Mouse (Mus musculus): Measurements from ENCODE around the gene Zbtb7a. TPM values are rescaled to one million over a fixed set of nuclear protein-coding genes. Genes with fewer than 3 reads are reported as not detected.

Zbtb7a gene
- polyA plus RNA-seq, 1 experiment from 2014 or later, result 25.0 TPM

DNA sequence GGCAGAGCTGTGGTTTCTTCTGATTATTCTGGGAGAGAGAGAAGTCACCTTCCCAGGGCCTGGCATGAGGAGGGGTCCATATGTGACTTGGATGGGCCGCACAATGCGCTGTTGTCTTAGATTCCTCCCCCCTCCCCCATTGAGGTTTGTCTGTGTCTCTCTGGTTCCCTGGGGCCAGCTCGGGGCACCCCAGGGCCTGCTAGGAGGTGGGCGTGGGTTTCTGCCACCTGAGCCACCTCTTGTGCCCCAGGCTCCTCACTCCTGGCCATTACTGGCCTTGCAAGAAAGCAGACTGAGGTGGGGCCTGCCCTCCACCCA lies 4.5 kb downstream of the Zbtb7a start:
- H3K36me3 ChIP-seq (ENCODE audit: insufficient read depth), result peaks cover 21% of the 10 kb centered on the region
- H3K9me3 ChIP-seq (ENCODE audit: low read depth, low read length), result no peaks in the 10 kb centered on the region
- peaks cover 16% of the 10 kb centered on the region for H3K27me3 ChIP-seq (ENCODE audit: insufficient read depth, low read length)
- ATAC-seq (ENCODE audit: insufficient read depth) (no peak), DNase-seq (no peak)
- H3K9ac ChIP-seq, result peak overlapping the region; percentile 46; the same call in 1 of the 2 replicates
- 73% methylated on average over 4 of the region's 4 CpGs for WGBS
- H3K4me1 ChIP-seq (ENCODE audit: insufficient read depth), result peaks cover 26% of the 10 kb centered on the region
- peak overlapping the region; percentile 85; the same call in 1 of the 2 replicates for H3K4me3 ChIP-seq (ENCODE audit: low read depth, low read length)
- TF ChIP-seq CTCF (IDR thresholded peaks at IDR 0.05; ENCODE audit: low read depth), result no peak
- no peak overlapping the region for H3K27ac ChIP-seq (ENCODE audit: low read depth)
- peak overlapping the region; percentile 94 for H3K4me2 ChIP-seq

- Histone ChIP-seq H3K27ac (ENCODE audit: low read depth) (peak overlapping the region; percentile 36; the same call in 1 of the 2 replicates), H3K4me1 (ENCODE audit: insufficient read depth) (peaks cover 26% of the 10 kb centered on the region), H3K4me3 (ENCODE audit: low read depth, low read length) (peak overlapping the region; percentile 21), H3K36me3 (ENCODE audit: insufficient read depth) (peaks cover 26% of the 10 kb centered on the region), H3K27me3 (ENCODE audit: insufficient read depth, low read length) (peaks cover 11% of the 10 kb centered on the region), H3K9me3 (ENCODE audit: low read depth, low read length) (no peaks in the 10 kb centered on the region), H3K9ac (peak overlapping the region; percentile 46), H3K4me2 (peak overlapping the region; percentile 94)
- ATAC-seq (ENCODE audit: insufficient read depth) (no peak), DNase-seq (no peak)
- WGBS, result 47% methylated on average over 8 of the region's 8 CpGs
- no peak for TF ChIP-seq CTCF (IDR thresholded peaks at IDR 0.05; ENCODE audit: low read depth)
Measured at GRCm38 (mm10) chr10:81140005-81140404, 5.0 kb downstream of the Zbtb7a start.

- peaks cover 35% of the 10 kb centered on the region for H3K36me3 ChIP-seq (ENCODE audit: insufficient read depth)
- 42% methylated on average over 10 of the region's 10 CpGs for WGBS
- H3K27ac ChIP-seq (ENCODE audit: low read depth), result peak overlapping the region; percentile 36; the same call in 1 of the 2 replicates
- no peak for TF ChIP-seq CTCF (IDR thresholded peaks at IDR 0.05; ENCODE audit: low read depth)
- H3K27me3 ChIP-seq (ENCODE audit: insufficient read depth, low read length), result peaks cover 2% of the 10 kb centered on the region; the same call in 1 of the 2 replicates
- no peaks in the 10 kb centered on the region for H3K9me3 ChIP-seq (ENCODE audit: low read depth, low read length)
- peak overlapping the region; percentile 94 for H3K4me2 ChIP-seq
- peak overlapping the region; percentile 46 for H3K9ac ChIP-seq
- peak overlapping the region; percentile 21 for H3K4me3 ChIP-seq (ENCODE audit: low read depth, low read length)
- ATAC-seq (ENCODE audit: insufficient read depth), result no peak
- peak; percentile 40 for DNase-seq
- peaks cover 26% of the 10 kb centered on the region for H3K4me1 ChIP-seq (ENCODE audit: insufficient read depth)
Measured at GRCm38 (mm10) chr10:81140717-81141454, 5.9 kb downstream of the Zbtb7a start.

DNA sequence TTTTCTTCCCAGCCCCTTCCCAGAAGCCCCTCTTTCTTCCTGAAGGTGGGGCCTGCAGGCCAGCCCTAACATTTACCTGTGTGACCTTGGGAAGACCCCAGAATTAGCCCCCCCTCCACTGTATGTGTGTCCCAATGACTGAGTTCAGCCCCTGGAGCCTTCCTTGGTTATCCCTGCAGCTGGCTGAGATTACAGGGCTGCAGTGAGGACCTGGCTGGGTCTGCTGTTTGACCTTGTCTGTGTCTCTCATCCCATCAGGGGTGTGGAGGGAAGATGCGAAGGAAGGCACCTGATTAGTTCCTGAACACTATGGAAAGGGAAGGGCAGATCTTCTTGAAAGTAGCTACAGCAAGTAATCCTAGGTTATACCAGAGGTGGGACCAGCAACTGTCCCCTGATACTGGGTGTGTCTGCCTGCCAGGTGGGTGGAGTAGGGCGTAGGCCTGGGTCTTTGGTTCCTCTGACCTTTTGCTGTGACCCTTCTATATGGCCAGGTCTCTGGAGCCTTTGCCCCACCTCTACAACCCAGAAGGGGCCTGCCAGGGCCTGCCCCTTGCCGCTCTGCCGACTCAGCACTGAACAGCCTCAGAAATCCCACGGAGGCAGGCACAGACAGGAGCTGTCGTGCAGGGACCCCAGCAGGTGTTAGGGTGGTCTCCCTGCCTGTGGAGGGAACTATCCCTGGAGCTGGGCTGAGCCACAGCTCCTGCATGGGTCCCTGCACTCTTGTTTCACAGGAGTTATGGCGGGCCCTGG lies 6.6 kb downstream of the Zbtb7a start:
- no peak for ATAC-seq (ENCODE audit: insufficient read depth)
- Histone ChIP-seq H3K4me2 (0 out of 2 replicates have a peak overlapping the region, but pooled peaks have one; percentile 94), H3K4me3 (ENCODE audit: low read depth, low read length) (no peak overlapping the region), H3K36me3 (ENCODE audit: insufficient read depth) (peaks cover 42% of the 10 kb centered on the region), H3K27me3 (ENCODE audit: insufficient read depth, low read length) (no peaks in the 10 kb centered on the region), H3K9ac (peak overlapping the region; percentile 27; the same call in 1 of the 2 replicates), H3K9me3 (ENCODE audit: low read depth, low read length) (no peaks in the 10 kb centered on the region), H3K27ac (ENCODE audit: low read depth) (no peak overlapping the region; the same call in 1 of the 2 replicates), H3K4me1 (ENCODE audit: insufficient read depth) (peaks cover 26% of the 10 kb centered on the region)
- WGBS, result 79% methylated on average over 7 of the region's 7 CpGs
- no peak for TF ChIP-seq CTCF (IDR thresholded peaks at IDR 0.05; ENCODE audit: low read depth)
- no peak for DNase-seq

GRCm38 (mm10) chr10:81142551-81142981 lies 7.5 kb downstream of the Zbtb7a start:
- no peak for TF ChIP-seq CTCF (IDR thresholded peaks at IDR 0.05; ENCODE audit: low read depth)
- no peak overlapping the region for H3K4me3 ChIP-seq (ENCODE audit: low read depth, low read length)
- H3K9ac ChIP-seq, result no peak overlapping the region
- no peaks in the 10 kb centered on the region for H3K27me3 ChIP-seq (ENCODE audit: insufficient read depth, low read length)
- no peaks in the 10 kb centered on the region for H3K9me3 ChIP-seq (ENCODE audit: low read depth, low read length)
- no peak for DNase-seq
- no peak for ATAC-seq (ENCODE audit: insufficient read depth)
- WGBS, result 76% methylated on average over 5 of the region's 5 CpGs
- H3K27ac ChIP-seq (ENCODE audit: low read depth), result no peak overlapping the region
- H3K4me2 ChIP-seq, result no peak overlapping the region
- peaks cover 52% of the 10 kb centered on the region for H3K36me3 ChIP-seq (ENCODE audit: insufficient read depth)
- H3K4me1 ChIP-seq (ENCODE audit: insufficient read depth), result peaks cover 26% of the 10 kb centered on the region

DNA sequence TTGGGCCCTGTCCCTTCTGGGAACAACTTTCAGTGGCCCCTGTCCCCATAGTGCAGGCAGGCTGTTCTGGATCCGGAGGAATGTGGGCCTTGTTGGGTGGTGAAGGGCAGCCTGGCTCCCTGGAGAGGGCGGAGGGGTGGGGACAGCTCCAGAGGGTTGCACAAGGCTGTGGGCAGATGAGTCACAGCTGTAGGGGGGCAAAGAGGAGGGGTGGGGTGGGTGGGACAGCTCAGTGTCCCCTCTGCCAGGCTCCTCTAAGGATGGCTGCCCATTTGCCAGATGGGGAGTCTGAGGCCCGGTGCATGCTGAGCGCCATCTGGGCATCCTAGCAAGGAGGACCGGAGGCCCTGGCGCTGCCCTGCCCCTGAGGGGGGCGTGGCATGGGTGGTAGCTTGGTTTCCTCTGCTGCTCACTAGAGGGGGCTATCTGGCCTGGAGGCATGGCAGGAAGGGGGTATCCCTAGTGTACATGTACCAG lies 8.2 kb downstream of the Zbtb7a start:
- TF ChIP-seq CTCF (IDR thresholded peaks at IDR 0.05; ENCODE audit: low read depth), result no peak
- ATAC-seq (ENCODE audit: insufficient read depth), result no peak
- 91% methylated on average over 7 of the region's 7 CpGs for WGBS
- no peaks in the 10 kb centered on the region for H3K9me3 ChIP-seq (ENCODE audit: low read depth, low read length)
- no peak overlapping the region for H3K9ac ChIP-seq
- H3K27ac ChIP-seq (ENCODE audit: low read depth), result no peak overlapping the region
- DNase-seq, result no peak
- no peaks in the 10 kb centered on the region for H3K27me3 ChIP-seq (ENCODE audit: insufficient read depth, low read length)
- peaks cover 58% of the 10 kb centered on the region for H3K36me3 ChIP-seq (ENCODE audit: insufficient read depth)
- H3K4me3 ChIP-seq (ENCODE audit: low read depth, low read length), result no peak overlapping the region
- H3K4me1 ChIP-seq (ENCODE audit: insufficient read depth), result peaks cover 26% of the 10 kb centered on the region
- no peak overlapping the region for H3K4me2 ChIP-seq
